Mouse (Mus musculus) midbrain, embryonic 15.5 days (tissue): ENCODE measurements around the gene Atf7ip. TPM values are rescaled to one million over a fixed set of nuclear protein-coding genes. Genes with fewer than 3 reads are reported as not detected.

Source experiments
- ATAC-seq: fragments of 200-750 bp; cut with Nextera tagmentation; replicated peaks from 2 replicates; pipeline ENCODE4 v1.8.0; 2017; ENCODE audit warnings: moderate TSS enrichment
- H3K27ac ChIP-seq: fragments of 300-500 bp; sonication (generic); 2 replicates; pipeline ENCODE4 v1.5.1; 2015; ENCODE audit warnings: mild to moderate bottlenecking, inconsistent platforms
- H3K27me3 ChIP-seq: fragments of 300-500 bp; sonication (generic); replicated peaks from 2 replicates; pipeline ENCODE4 v1.6.1; 2015; ENCODE audit warnings: inconsistent platforms
- H3K36me3 ChIP-seq: fragments of 300-500 bp; sonication (generic); replicated peaks from 2 replicates; pipeline ENCODE4 v1.6.1; 2015; ENCODE audit warnings: inconsistent platforms
- H3K4me1 ChIP-seq: fragments of 300-500 bp; sonication (generic); 2 replicates; pipeline ENCODE4 v1.6.1; 2015; ENCODE audit warnings: inconsistent platforms
- H3K4me2 ChIP-seq: fragments of 300-500 bp; sonication (generic); 2 replicates; pipeline ENCODE4 v1.6.1; 2015; ENCODE audit warnings: inconsistent platforms, mild to moderate bottlenecking, moderate library complexity
- H3K4me3 ChIP-seq: fragments of 300-500 bp; sonication (generic); 2 replicates; pipeline ENCODE4 v1.5.1; 2015; ENCODE audit warnings: mild to moderate bottlenecking, inconsistent platforms
- H3K9ac ChIP-seq: fragments of 300-500 bp; sonication (generic); 2 replicates; pipeline ENCODE4 v1.6.1; 2015; ENCODE audit warnings: mild to moderate bottlenecking, inconsistent platforms
- H3K9me3 ChIP-seq: fragments of 300-500 bp; sonication (generic); 2 replicates; pipeline ENCODE4 v1.6.1; 2016; ENCODE audit warnings: inconsistent platforms
- WGBS: fragments of 180-500 bp; shearing (Covaris S2); methylation state at CpG from one replicate; pipeline ENCODE4 v1.1.7; 2015; ENCODE audit warnings: mixed read lengths; 5-methylcytosine and 5-hydroxymethylcytosine counted together
- polyA plus RNA-seq: library from polyadenylated mRNA; unstranded; fragments of >200 nt; fragmentation: Nextera tagmentation; extraction: Ambion mirVana; gene quantifications from 2 replicates; pipeline ENCODE4 v1.2.1, GENCODE M21; 2015

The Atf7ip gene
- polyA plus RNA-seq, 1 experiment from 2014 or later, result 44.7 TPM

DNA sequence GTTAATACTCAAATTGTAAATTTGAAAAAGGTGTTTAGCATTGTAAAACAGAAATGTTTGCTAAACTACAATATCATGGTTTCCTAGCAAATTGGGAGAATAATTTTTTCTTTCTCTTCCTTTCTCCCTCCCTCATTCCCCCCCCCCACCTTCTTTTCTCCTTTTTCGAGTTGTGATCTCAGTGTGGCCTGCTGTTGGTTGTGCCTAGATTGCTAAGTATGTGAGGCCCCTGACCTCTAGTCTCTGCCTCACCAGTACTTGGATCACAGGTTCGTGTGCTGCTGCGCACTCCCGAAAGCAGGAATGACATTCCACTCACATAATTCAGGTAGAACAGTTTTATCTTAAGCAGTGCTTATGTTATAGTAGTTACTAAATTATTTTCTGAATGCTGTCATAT lies 27.8 kb downstream of the Atf7ip start:
- Histone ChIP-seq H3K4me3 (peak overlapping the region; percentile 16; the same call in 1 of the 2 replicates), H3K27me3 (no peaks in the 10 kb centered on the region), H3K9ac (no peak overlapping the region), H3K27ac (no peak overlapping the region), H3K4me2 (peak overlapping the region; percentile 38), H3K36me3 (no peaks in the 10 kb centered on the region), H3K9me3 (no peaks in the 10 kb centered on the region), H3K4me1 (peaks cover 33% of the 10 kb centered on the region)
- 55% methylated on average over 4 of the region's 4 CpGs for WGBS
- ATAC-seq, result no peak

GRCm38 (mm10) chr6:136534444-136534843 lies 28.5 kb downstream of the Atf7ip start:
- Histone ChIP-seq H3K4me1 (peaks cover 33% of the 10 kb centered on the region), H3K9ac (no peak overlapping the region), H3K4me2 (peak overlapping the region; percentile 13), H3K36me3 (no peaks in the 10 kb centered on the region), H3K27me3 (no peaks in the 10 kb centered on the region), H3K9me3 (no peaks in the 10 kb centered on the region), H3K27ac (0 out of 2 replicates have a peak overlapping the region, but pooled peaks have one; percentile 45), H3K4me3 (no peak overlapping the region)
- 47% methylated on average over 3 of the region's 3 CpGs for WGBS
- ATAC-seq, result no peak

DNA sequence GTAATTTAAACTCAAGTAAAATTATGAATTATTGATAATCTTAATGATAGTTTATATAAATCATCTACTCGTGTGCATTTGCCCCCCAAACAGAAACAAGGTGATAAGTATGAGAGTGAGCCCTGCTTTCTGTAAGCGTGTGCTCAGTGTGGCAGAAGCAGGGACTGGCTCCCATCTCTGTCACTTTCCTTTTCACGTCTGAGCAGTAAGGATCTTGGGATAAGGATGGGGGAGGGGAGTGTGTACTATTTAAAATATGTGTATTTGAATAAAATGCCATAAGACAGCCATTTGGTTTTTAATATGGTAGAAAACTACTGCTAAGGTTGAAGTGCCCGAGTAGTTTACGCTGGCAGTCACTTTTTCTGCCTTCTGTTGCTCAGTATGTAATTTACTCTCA lies 29.2 kb downstream of the Atf7ip start:
- ATAC-seq, result no peak
- peak overlapping the region; percentile 65; the same call in 1 of the 2 replicates for H3K27ac ChIP-seq
- no peak overlapping the region for H3K4me3 ChIP-seq
- H3K36me3 ChIP-seq, result no peaks in the 10 kb centered on the region
- peaks cover 33% of the 10 kb centered on the region for H3K4me1 ChIP-seq
- no peaks in the 10 kb centered on the region for H3K9me3 ChIP-seq
- no peaks in the 10 kb centered on the region for H3K27me3 ChIP-seq
- WGBS, result 42% methylated on average over 5 of the region's 5 CpGs
- H3K9ac ChIP-seq, result no peak overlapping the region
- peak overlapping the region; percentile 33; the same call in 1 of the 2 replicates for H3K4me2 ChIP-seq

DNA sequence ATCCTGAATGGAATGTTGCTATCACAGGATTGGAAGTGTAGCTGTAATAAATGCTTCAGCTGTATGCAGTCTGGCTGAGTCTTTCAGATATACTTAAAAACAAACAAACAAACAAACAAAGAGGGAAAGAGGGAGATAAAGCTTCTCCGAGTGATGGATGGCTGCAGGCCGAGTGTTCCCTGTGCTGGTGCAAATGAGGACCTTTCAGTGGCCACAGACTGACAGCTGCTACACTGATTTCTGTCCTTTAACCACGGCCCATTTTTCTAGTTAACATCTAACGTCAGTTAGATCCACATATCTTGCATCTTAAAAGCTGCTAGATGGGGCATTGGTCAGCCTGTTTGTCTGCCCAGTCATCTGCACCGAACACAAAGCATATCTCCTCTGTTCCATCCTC lies 30.2 kb downstream of the Atf7ip start:
- WGBS, result 30% methylated on average over 5 of the region's 5 CpGs
- no peak for ATAC-seq
- Histone ChIP-seq H3K27ac (peak overlapping the region; percentile 78), H3K36me3 (no peaks in the 10 kb centered on the region), H3K9me3 (no peaks in the 10 kb centered on the region), H3K4me2 (peak overlapping the region; percentile 35), H3K4me1 (peaks cover 37% of the 10 kb centered on the region), H3K4me3 (peak overlapping the region; percentile 15; the same call in 1 of the 2 replicates), H3K9ac (peak overlapping the region; percentile 5; the same call in 1 of the 2 replicates), H3K27me3 (no peaks in the 10 kb centered on the region)

DNA sequence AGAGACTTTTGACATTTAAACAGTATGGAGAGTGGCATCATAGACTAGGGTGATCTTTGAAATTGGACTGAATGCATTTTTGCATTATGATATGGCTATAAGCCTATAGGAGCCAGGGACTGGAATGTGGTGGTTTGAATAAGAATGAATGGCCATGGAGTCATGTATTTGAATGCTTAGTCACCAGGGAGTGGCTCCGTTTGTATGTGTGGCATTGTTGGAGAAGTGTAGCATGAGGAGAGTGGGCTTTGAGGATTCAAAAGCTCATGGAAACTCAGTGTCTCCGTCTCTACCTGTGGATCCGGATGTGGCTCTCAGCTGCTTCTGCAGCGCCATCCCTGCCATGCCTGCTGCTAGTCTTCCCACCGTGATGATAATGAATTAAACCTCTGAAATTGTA lies 35.4 kb downstream of the Atf7ip start:
- no peak overlapping the region for H3K9ac ChIP-seq
- peak overlapping the region; percentile 55 for H3K27ac ChIP-seq
- peaks cover 36% of the 10 kb centered on the region for H3K4me1 ChIP-seq
- H3K9me3 ChIP-seq, result no peaks in the 10 kb centered on the region
- 0 out of 2 replicates have a peak overlapping the region, but pooled peaks have one; percentile 0 for H3K4me2 ChIP-seq
- H3K4me3 ChIP-seq, result no peak overlapping the region
- ATAC-seq, result no peak
- WGBS, result 18% methylated on average over 5 of the region's 5 CpGs
- H3K36me3 ChIP-seq, result no peaks in the 10 kb centered on the region
- H3K27me3 ChIP-seq, result no peaks in the 10 kb centered on the region

DNA sequence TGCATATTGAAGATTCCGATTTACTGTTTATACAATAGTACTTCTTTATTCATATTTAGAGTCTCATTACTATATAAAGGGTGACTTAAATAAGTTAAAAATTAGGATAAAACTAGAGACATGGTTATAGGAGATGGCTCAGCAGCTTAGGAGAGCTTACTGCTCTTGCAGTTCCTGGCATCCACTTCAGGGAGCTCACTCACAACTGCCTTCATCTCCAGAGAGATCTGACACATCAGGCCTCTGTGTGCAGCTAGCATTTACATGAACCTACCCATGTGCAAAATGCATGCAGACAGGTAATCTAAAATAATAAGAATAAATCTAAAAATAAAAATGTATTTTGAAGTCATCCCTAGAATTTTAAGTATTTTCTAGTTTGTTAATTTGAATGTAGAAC lies 36.1 kb downstream of the Atf7ip start:
- Histone ChIP-seq H3K9ac (no peak overlapping the region), H3K36me3 (no peaks in the 10 kb centered on the region), H3K4me1 (peaks cover 36% of the 10 kb centered on the region), H3K9me3 (no peaks in the 10 kb centered on the region), H3K4me2 (no peak overlapping the region), H3K27ac (peak overlapping the region; percentile 55), H3K4me3 (no peak overlapping the region), H3K27me3 (no peaks in the 10 kb centered on the region)
- 60% methylated on average over 1 of the region's 1 CpGs for WGBS
- no peak for ATAC-seq

GRCm38 (mm10) chr6:136543164-136543563 lies 37.2 kb downstream of the Atf7ip start:
- Histone ChIP-seq H3K4me1 (peaks cover 39% of the 10 kb centered on the region), H3K9me3 (no peaks in the 10 kb centered on the region), H3K36me3 (no peaks in the 10 kb centered on the region), H3K27ac (peak overlapping the region; percentile 84), H3K4me2 (peak overlapping the region; percentile 33), H3K4me3 (no peak overlapping the region), H3K9ac (no peak overlapping the region), H3K27me3 (no peaks in the 10 kb centered on the region)
- ATAC-seq, result peak; percentile 85
- WGBS, result 6% methylated on average over 6 of the region's 6 CpGs

GRCm38 (mm10) chr6:136545284-136545870 lies 39.4 kb downstream of the Atf7ip start:
- no peak overlapping the region for H3K4me3 ChIP-seq
- H3K9me3 ChIP-seq, result no peaks in the 10 kb centered on the region
- no peaks in the 10 kb centered on the region for H3K27me3 ChIP-seq
- no peaks in the 10 kb centered on the region for H3K36me3 ChIP-seq
- no peak overlapping the region for H3K9ac ChIP-seq
- H3K4me2 ChIP-seq, result no peak overlapping the region
- ATAC-seq, result no peak
- 80% methylated on average over 11 of the region's 11 CpGs for WGBS
- H3K4me1 ChIP-seq, result peaks cover 48% of the 10 kb centered on the region
- peak overlapping the region; percentile 13; the same call in 1 of the 2 replicates for H3K27ac ChIP-seq

DNA sequence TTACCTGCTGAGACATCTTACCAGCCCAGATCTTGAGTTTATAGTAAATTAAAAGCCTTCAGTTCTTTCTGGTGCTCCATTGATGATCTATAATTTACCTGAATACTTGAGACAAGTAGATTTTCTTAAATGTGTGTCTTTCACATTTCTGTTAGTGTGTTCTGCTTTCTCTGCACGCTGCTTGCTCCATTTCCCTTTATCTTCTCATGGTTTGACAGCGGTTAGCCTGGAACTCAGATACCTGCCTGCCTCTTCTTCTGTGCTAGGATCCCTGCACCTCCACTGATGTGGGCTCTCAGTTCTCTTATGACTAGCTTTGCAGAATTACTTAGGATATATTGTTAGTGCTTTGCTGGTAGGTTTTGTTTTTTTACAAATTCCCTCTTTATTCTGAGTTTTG lies 40.3 kb downstream of the Atf7ip start:
- H3K27me3 ChIP-seq, result no peaks in the 10 kb centered on the region
- H3K27ac ChIP-seq, result peak overlapping the region; percentile 56
- no peak overlapping the region for H3K9ac ChIP-seq
- peaks cover 47% of the 10 kb centered on the region for H3K4me1 ChIP-seq
- no peak overlapping the region for H3K4me2 ChIP-seq
- ATAC-seq, result no peak
- no peak overlapping the region for H3K4me3 ChIP-seq
- H3K36me3 ChIP-seq, result no peaks in the 10 kb centered on the region
- no peaks in the 10 kb centered on the region for H3K9me3 ChIP-seq
- 77% methylated on average over 2 of the region's 2 CpGs for WGBS

DNA sequence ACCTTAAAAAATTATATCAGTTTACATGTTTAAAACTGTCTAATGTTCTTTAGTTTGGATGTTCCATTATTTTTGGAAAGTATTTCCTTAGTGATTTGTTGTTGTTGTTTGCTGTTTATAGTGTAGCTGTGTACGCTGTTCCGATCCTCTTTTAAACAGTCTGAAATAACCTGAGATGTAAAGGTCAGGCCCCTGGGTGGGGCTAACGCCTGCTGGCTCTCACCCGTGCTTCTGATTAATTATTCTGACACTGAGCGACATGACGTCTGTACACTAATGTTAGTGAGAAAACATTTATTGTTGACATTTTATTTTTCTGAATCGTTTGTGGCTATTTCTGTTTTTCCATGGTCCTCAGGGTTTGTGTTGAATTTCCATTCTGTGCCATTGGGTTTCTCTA lies 41.0 kb downstream of the Atf7ip start:
- no peaks in the 10 kb centered on the region for H3K36me3 ChIP-seq
- 22% methylated on average over 7 of the region's 7 CpGs for WGBS
- no peaks in the 10 kb centered on the region for H3K9me3 ChIP-seq
- H3K9ac ChIP-seq, result no peak overlapping the region
- no peak for ATAC-seq
- peak overlapping the region; percentile 74 for H3K27ac ChIP-seq
- peaks cover 41% of the 10 kb centered on the region for H3K4me1 ChIP-seq
- H3K4me2 ChIP-seq, result no peak overlapping the region
- no peak overlapping the region for H3K4me3 ChIP-seq
- no peaks in the 10 kb centered on the region for H3K27me3 ChIP-seq

- peak; percentile 88 for ATAC-seq
- Histone ChIP-seq H3K4me2 (peak overlapping the region; percentile 30), H3K9ac (no peak overlapping the region), H3K9me3 (no peaks in the 10 kb centered on the region), H3K27me3 (no peaks in the 10 kb centered on the region), H3K4me3 (no peak overlapping the region), H3K36me3 (no peaks in the 10 kb centered on the region), H3K27ac (peak overlapping the region; percentile 90), H3K4me1 (peaks cover 34% of the 10 kb centered on the region)
- 5% methylated on average over 6 of the region's 6 CpGs for WGBS
Measured at GRCm38 (mm10) chr6:136548041-136548770, 42.2 kb downstream of the Atf7ip start.

- WGBS, result 60% methylated on average over 6 of the region's 6 CpGs
Measured at GRCm38 (mm10) chr6:136548796-136549195, 42.8 kb downstream of the Atf7ip start.

More at GRCm38 (mm10) chr6:136548796-136549195, 42.8 kb downstream of the Atf7ip start:
- Histone ChIP-seq H3K4me3 (no peak overlapping the region), H3K27ac (peak overlapping the region; percentile 90), H3K36me3 (no peaks in the 10 kb centered on the region), H3K9ac (no peak overlapping the region), H3K27me3 (no peaks in the 10 kb centered on the region), H3K4me1 (peaks cover 33% of the 10 kb centered on the region), H3K4me2 (no peak overlapping the region), H3K9me3 (no peaks in the 10 kb centered on the region)
- ATAC-seq, result 0 out of 2 replicates have a peak, but pooled peaks have one; percentile 41
